Mouse (Mus musculus) CD4-positive helper T cell, adult 2 months (primary cell): ENCODE results near the gene Klf11.
"Not testable (repeated sequence)": the region's sequence is repeated elsewhere in the genome, so short reads cannot be mapped to it uniquely, and the experiment has no call there.

Experiments used
- DNase-seq: peaks from one replicate; pipeline ENCODE4 v3.0.0-alpha.2; 2012; ENCODE audit warnings: low read depth, missing footprints, low spot score

The Klf11 gene

GRCm38 (mm10) chr12:24651063-24651557 lies at the start of gene Klf11:
Gene Klf11, plus strand, starts transcription at chr12:24651274.
- DNase-seq, result peak; percentile 98

- DNase-seq, result peak; percentile 47
Measured at GRCm38 (mm10) chr12:24603266-24603665, 47.8 kb upstream of the Klf11 start.

GRCm38 (mm10) chr12:24606166-24606565 lies 44.9 kb upstream of the Klf11 start:
- no peak for DNase-seq

GRCm38 (mm10) chr12:24612591-24612990 lies 38.5 kb upstream of the Klf11 start:
- DNase-seq, result no peak

GRCm38 (mm10) chr12:24614452-24615075 lies 36.5 kb upstream of the Klf11 start:
- DNase-seq, result no peak

- no peak for DNase-seq
Measured at GRCm38 (mm10) chr12:24615140-24615539, 35.9 kb upstream of the Klf11 start.

GRCm38 (mm10) chr12:24619436-24619835 lies 31.6 kb upstream of the Klf11 start:
- no peak for DNase-seq

- no peak for DNase-seq
Measured at GRCm38 (mm10) chr12:24623486-24624251, 27.4 kb upstream of the Klf11 start.

- DNase-seq, result no peak
Measured at GRCm38 (mm10) chr12:24626401-24626800, 24.7 kb upstream of the Klf11 start.

GRCm38 (mm10) chr12:24627215-24627614 lies 23.9 kb upstream of the Klf11 start:
- no peak for DNase-seq

- DNase-seq, result peak; percentile 36
Measured at GRCm38 (mm10) chr12:24630220-24630619, 20.9 kb upstream of the Klf11 start.

- DNase-seq, result no peak
Measured at GRCm38 (mm10) chr12:24632404-24632803, 18.7 kb upstream of the Klf11 start.

- peak; percentile 58 for DNase-seq
Measured at GRCm38 (mm10) chr12:24633753-24634191, 17.3 kb upstream of the Klf11 start.

GRCm38 (mm10) chr12:24634212-24634611 lies 16.9 kb upstream of the Klf11 start:
- DNase-seq, result no peak

- DNase-seq, result no peak
Measured at GRCm38 (mm10) chr12:24634648-24635047, 16.4 kb upstream of the Klf11 start.

- not testable (repeated sequence) for DNase-seq
Measured at GRCm38 (mm10) chr12:24638787-24639186, 12.3 kb upstream of the Klf11 start.

GRCm38 (mm10) chr12:24642370-24642802 lies 8.7 kb upstream of the Klf11 start:
- DNase-seq, result no peak

GRCm38 (mm10) chr12:24644125-24644571 lies 6.9 kb upstream of the Klf11 start:
- no peak for DNase-seq

GRCm38 (mm10) chr12:24645901-24646300 lies 5.2 kb upstream of the Klf11 start:
- no peak for DNase-seq

- DNase-seq, result no peak
Measured at GRCm38 (mm10) chr12:24648094-24648493, 3.0 kb upstream of the Klf11 start.

- no peak for DNase-seq
Measured at GRCm38 (mm10) chr12:24650415-24651062, 535 bp upstream of the Klf11 start.
